Mouse (Mus musculus): ENCODE results near the gene Gm7073. TPM values are rescaled to one million over a fixed set of nuclear protein-coding genes. Genes with fewer than 3 reads are reported as not detected.

Gene Gm7073
- polyA plus RNA-seq (2015; fragmentation: Nextera tagmentation; extraction: Ambion mirVana), result not detected in 2 replicates

- H3K27me3 ChIP-seq (replicated peaks; ENCODE audit: control insufficient read depth, insufficient read depth, low read length), result no peaks in the 10 kb centered on the region
- no peaks in the 10 kb centered on the region for H3K36me3 ChIP-seq (ENCODE audit: control insufficient read depth, insufficient read depth, low read length)
- H3K9ac ChIP-seq (ENCODE audit: low read depth, low read length), result no peak within 1 kb of the TSS
- no peak within 1 kb of the TSS for H3K4me2 ChIP-seq (ENCODE audit: low read length)
- no peaks in the 10 kb centered on the region for H3K4me1 ChIP-seq (ENCODE audit: control insufficient read depth, insufficient read depth, low read depth, low read length)
- no peak for ATAC-seq
- H3K4me3 ChIP-seq (ENCODE audit: low read length), result no peak within 1 kb of the TSS
- no peaks in the 10 kb centered on the region for H3K9me3 ChIP-seq (ENCODE audit: control insufficient read depth, low read length)
- H3K27ac ChIP-seq (ENCODE audit: low read depth, low read length), result no peak within 1 kb of the TSS
Measured at GRCm38 (mm10) chrX:60539149-60539548, at the start of gene Gm7073. Gm7073 (minus strand) TSS chrX:60539249.

- ATAC-seq, result no peak
- H3K4me1 ChIP-seq (ENCODE audit: control insufficient read depth, insufficient read depth, low read depth, low read length), result no peaks in the 10 kb centered on the region
- H3K9me3 ChIP-seq (ENCODE audit: control insufficient read depth, low read length), result no peaks in the 10 kb centered on the region
- no peak overlapping the region for H3K4me3 ChIP-seq (ENCODE audit: low read length)
- no peak overlapping the region for H3K4me2 ChIP-seq (ENCODE audit: low read length)
- H3K27ac ChIP-seq (ENCODE audit: low read depth, low read length), result no peak overlapping the region
- no peaks in the 10 kb centered on the region for H3K36me3 ChIP-seq (ENCODE audit: control insufficient read depth, insufficient read depth, low read length)
- WGBS, result 12% methylated on average over 1 of the region's 1 CpGs
- no peaks in the 10 kb centered on the region for H3K27me3 ChIP-seq (replicated peaks; ENCODE audit: control insufficient read depth, insufficient read depth, low read length)
- H3K9ac ChIP-seq (ENCODE audit: low read depth, low read length), result no peak overlapping the region
Measured at GRCm38 (mm10) chrX:60570539-60570938, 31.5 kb upstream of the Gm7073 start.

- no peak overlapping the region for H3K27ac ChIP-seq (ENCODE audit: low read depth, low read length)
- no peak overlapping the region for H3K4me3 ChIP-seq (ENCODE audit: low read length)
- no peak overlapping the region for H3K9ac ChIP-seq (ENCODE audit: low read depth, low read length)
- no peaks in the 10 kb centered on the region for H3K9me3 ChIP-seq (ENCODE audit: control insufficient read depth, low read length)
- H3K27me3 ChIP-seq (replicated peaks; ENCODE audit: control insufficient read depth, insufficient read depth, low read length), result no peaks in the 10 kb centered on the region
- no peak for ATAC-seq
- H3K4me1 ChIP-seq (ENCODE audit: control insufficient read depth, insufficient read depth, low read depth, low read length), result no peaks in the 10 kb centered on the region
- H3K4me2 ChIP-seq (ENCODE audit: low read length), result no peak overlapping the region
- H3K36me3 ChIP-seq (ENCODE audit: control insufficient read depth, insufficient read depth, low read length), result no peaks in the 10 kb centered on the region
Measured at GRCm38 (mm10) chrX:60569047-60569446, 30.0 kb upstream of the Gm7073 start.

GRCm38 (mm10) chrX:60555242-60555641 lies 16.2 kb upstream of the Gm7073 start:
- ATAC-seq, result no peak
- WGBS, result 33% methylated on average over 4 of the region's 4 CpGs
- H3K27me3 ChIP-seq (replicated peaks; ENCODE audit: control insufficient read depth, insufficient read depth, low read length), result no peaks in the 10 kb centered on the region

GRCm38 (mm10) chrX:60547444-60548304 lies 8.6 kb upstream of the Gm7073 start:
- Histone ChIP-seq H3K4me2 (ENCODE audit: low read length) (peak overlapping the region; percentile 58), H3K9ac (ENCODE audit: low read depth, low read length) (peak overlapping the region; percentile 77), H3K9me3 (ENCODE audit: control insufficient read depth, low read length) (no peaks in the 10 kb centered on the region), H3K27ac (ENCODE audit: low read depth, low read length) (peak overlapping the region; percentile 86), H3K4me1 (ENCODE audit: control insufficient read depth, insufficient read depth, low read depth, low read length) (no peaks in the 10 kb centered on the region), H3K27me3 (replicated peaks; ENCODE audit: control insufficient read depth, insufficient read depth, low read length) (no peaks in the 10 kb centered on the region), H3K36me3 (ENCODE audit: control insufficient read depth, insufficient read depth, low read length) (no peaks in the 10 kb centered on the region), H3K4me3 (ENCODE audit: low read length) (peak overlapping the region; percentile 59)
- 18% methylated on average over 38 of the region's 113 CpGs for WGBS
- peak; percentile 89 for ATAC-seq

More at GRCm38 (mm10) chrX:60555242-60555641, 16.2 kb upstream of the Gm7073 start:
- Histone ChIP-seq H3K4me2 (ENCODE audit: low read length) (no peak overlapping the region), H3K9me3 (ENCODE audit: control insufficient read depth, low read length) (no peaks in the 10 kb centered on the region), H3K4me3 (ENCODE audit: low read length) (no peak overlapping the region), H3K36me3 (ENCODE audit: control insufficient read depth, insufficient read depth, low read length) (no peaks in the 10 kb centered on the region), H3K4me1 (ENCODE audit: control insufficient read depth, insufficient read depth, low read depth, low read length) (no peaks in the 10 kb centered on the region), H3K27ac (ENCODE audit: low read depth, low read length) (no peak overlapping the region), H3K9ac (ENCODE audit: low read depth, low read length) (no peak overlapping the region)

- Histone ChIP-seq H3K27ac (ENCODE audit: low read depth, low read length) (peak overlapping the region; percentile 86), H3K9me3 (ENCODE audit: control insufficient read depth, low read length) (no peaks in the 10 kb centered on the region), H3K9ac (ENCODE audit: low read depth, low read length) (peak overlapping the region; percentile 77), H3K4me2 (ENCODE audit: low read length) (peak overlapping the region; percentile 58), H3K4me3 (ENCODE audit: low read length) (peak overlapping the region; percentile 59), H3K4me1 (ENCODE audit: control insufficient read depth, insufficient read depth, low read depth, low read length) (no peaks in the 10 kb centered on the region), H3K36me3 (ENCODE audit: control insufficient read depth, insufficient read depth, low read length) (no peaks in the 10 kb centered on the region), H3K27me3 (replicated peaks; ENCODE audit: control insufficient read depth, insufficient read depth, low read length) (no peaks in the 10 kb centered on the region)
- WGBS, result 11% methylated on average over 16 of the region's 16 CpGs
- ATAC-seq, result peak; percentile 38; the same call in 1 of the 2 replicates
Measured at GRCm38 (mm10) chrX:60547098-60547443, 8.0 kb upstream of the Gm7073 start.

- 27% methylated on average over 3 of the region's 3 CpGs for WGBS
- no peaks in the 10 kb centered on the region for H3K9me3 ChIP-seq (ENCODE audit: control insufficient read depth, low read length)
- H3K36me3 ChIP-seq (ENCODE audit: control insufficient read depth, insufficient read depth, low read length), result no peaks in the 10 kb centered on the region
- H3K4me2 ChIP-seq (ENCODE audit: low read length), result no peak overlapping the region
- H3K4me3 ChIP-seq (ENCODE audit: low read length), result no peak overlapping the region
- ATAC-seq, result no peak
- H3K4me1 ChIP-seq (ENCODE audit: control insufficient read depth, insufficient read depth, low read depth, low read length), result no peaks in the 10 kb centered on the region
- H3K27ac ChIP-seq (ENCODE audit: low read depth, low read length), result no peak overlapping the region
- H3K9ac ChIP-seq (ENCODE audit: low read depth, low read length), result no peak overlapping the region
- no peaks in the 10 kb centered on the region for H3K27me3 ChIP-seq (replicated peaks; ENCODE audit: control insufficient read depth, insufficient read depth, low read length)
Measured at GRCm38 (mm10) chrX:60545906-60546305, 6.9 kb upstream of the Gm7073 start.

- WGBS, result no CpG with 5 or more reads among the region's 1 CpGs
- no peaks in the 10 kb centered on the region for H3K27me3 ChIP-seq (replicated peaks; ENCODE audit: control insufficient read depth, insufficient read depth, low read length)
- H3K9me3 ChIP-seq (ENCODE audit: control insufficient read depth, low read length), result no peaks in the 10 kb centered on the region
- no peak for ATAC-seq
- no peak overlapping the region for H3K9ac ChIP-seq (ENCODE audit: low read depth, low read length)
- H3K36me3 ChIP-seq (ENCODE audit: control insufficient read depth, insufficient read depth, low read length), result no peaks in the 10 kb centered on the region
- H3K4me1 ChIP-seq (ENCODE audit: control insufficient read depth, insufficient read depth, low read depth, low read length), result no peaks in the 10 kb centered on the region
- no peak overlapping the region for H3K27ac ChIP-seq (ENCODE audit: low read depth, low read length)
- no peak overlapping the region for H3K4me2 ChIP-seq (ENCODE audit: low read length)
- H3K4me3 ChIP-seq (ENCODE audit: low read length), result no peak overlapping the region
Measured at GRCm38 (mm10) chrX:60545444-60545843, 6.4 kb upstream of the Gm7073 start.

- WGBS, result 34% methylated on average over 4 of the region's 4 CpGs
- no peak for ATAC-seq
- H3K27me3 ChIP-seq (replicated peaks; ENCODE audit: control insufficient read depth, insufficient read depth, low read length), result no peaks in the 10 kb centered on the region
Measured at GRCm38 (mm10) chrX:60544098-60544497, 5.0 kb upstream of the Gm7073 start.

More at GRCm38 (mm10) chrX:60544098-60544497, 5.0 kb upstream of the Gm7073 start:
- no peaks in the 10 kb centered on the region for H3K4me1 ChIP-seq (ENCODE audit: control insufficient read depth, insufficient read depth, low read depth, low read length)
- no peak overlapping the region for H3K4me3 ChIP-seq (ENCODE audit: low read length)
- no peak overlapping the region for H3K4me2 ChIP-seq (ENCODE audit: low read length)
- H3K27ac ChIP-seq (ENCODE audit: low read depth, low read length), result no peak overlapping the region
- no peaks in the 10 kb centered on the region for H3K36me3 ChIP-seq (ENCODE audit: control insufficient read depth, insufficient read depth, low read length)
- no peak overlapping the region for H3K9ac ChIP-seq (ENCODE audit: low read depth, low read length)
- no peaks in the 10 kb centered on the region for H3K9me3 ChIP-seq (ENCODE audit: control insufficient read depth, low read length)

All from hindbrain, embryonic 16.5 days (tissue).